Mouse (Mus musculus) olfactory bulb, adult 2 months (tissue): Measurements from ENCODE around the gene Ppargc1a.

Experiments
- CTCF ChIP-seq: fragments of 200-500 bp; IDR thresholded peaks from 2 replicates; pipeline ENCODE4 v1.5.1; 2012; ENCODE audit warnings: low read depth, mild to moderate bottlenecking, low read length, moderate library complexity; ENCODE audit not compliant: insufficient read depth
- POLR2A ChIP-seq: fragments of 200-500 bp; IDR thresholded peaks from 2 replicates; pipeline ENCODE4 v1.6.1; 2012; ENCODE audit warnings: mild to moderate bottlenecking, low read depth, low read length, moderate library complexity; ENCODE audit not compliant: insufficient read depth

GRCm38 (mm10) chr5:51616877-51617276 is 49.4 kb upstream of the Ppargc1a start:
- no peak for TF ChIP-seq POLR2A
- TF ChIP-seq CTCF, result no peak
